Mouse (Mus musculus): ENCODE measurements at regions not wholly inside any gene's neighbourhood (a gene's known extent, or its start where the extent isn't known, plus 50 kb on each side); places are given as distances from the start of the nearest gene placed in this dataset.

DNA sequence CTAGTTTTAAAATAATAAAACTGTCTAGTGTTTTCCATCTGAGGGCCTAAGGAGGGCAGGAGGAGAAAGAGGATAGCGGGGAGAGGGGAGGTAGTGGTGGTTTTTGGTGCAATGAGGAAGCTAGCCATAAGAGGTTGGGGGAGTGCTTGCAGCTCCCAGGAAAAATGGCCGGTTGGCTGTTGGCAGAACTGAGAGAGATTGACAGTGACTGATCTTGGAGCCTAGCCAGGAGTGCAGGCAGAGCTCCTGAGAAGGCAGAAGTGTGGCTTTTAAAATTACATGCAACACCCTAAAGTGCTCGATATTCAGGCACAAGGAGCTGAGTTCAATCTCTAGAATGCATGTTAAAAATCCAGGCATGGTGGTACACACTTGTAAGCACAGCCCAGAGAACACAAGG, 938.3 kb upstream of the 2610301B20Rik start:
- TF ChIP-seq CTCF (IDR thresholded peaks at IDR 0.05; ENCODE audit: control insufficient read depth, insufficient read depth, insufficient read length) (no peak), MAX (IDR thresholded peaks at IDR 0.05) (no peak), CEBPB (IDR thresholded peaks at IDR 0.05; ENCODE audit: low read depth) (no peak), USF1 (IDR thresholded peaks at IDR 0.05; ENCODE audit: low read depth) (no peak)

Data from C2C12 (cell line).